Mouse (Mus musculus): ENCODE measurements around the gene Gm4353. TPM values are rescaled to one million over a fixed set of nuclear protein-coding genes. Genes with fewer than 3 reads are reported as not detected.

Gm4353 gene
- polyA plus RNA-seq, 1 experiment: 1.2 TPM

GRCm38 (mm10) chr7:116035504-116035903, 48.9 kb downstream of the Gm4353 start:
- no peaks in the 10 kb centered on the region for H3K4me1 ChIP-seq (ENCODE audit: control insufficient read depth, insufficient read depth, low read length)
- no peak for TF ChIP-seq CTCF (IDR thresholded peaks at IDR 0.05; ENCODE audit: extremely low read depth, insufficient read depth, low read length)
- no peak for TF ChIP-seq POLR2A (IDR thresholded peaks at IDR 0.05; ENCODE audit: extremely low read depth, insufficient read depth, low read length)

DNA sequence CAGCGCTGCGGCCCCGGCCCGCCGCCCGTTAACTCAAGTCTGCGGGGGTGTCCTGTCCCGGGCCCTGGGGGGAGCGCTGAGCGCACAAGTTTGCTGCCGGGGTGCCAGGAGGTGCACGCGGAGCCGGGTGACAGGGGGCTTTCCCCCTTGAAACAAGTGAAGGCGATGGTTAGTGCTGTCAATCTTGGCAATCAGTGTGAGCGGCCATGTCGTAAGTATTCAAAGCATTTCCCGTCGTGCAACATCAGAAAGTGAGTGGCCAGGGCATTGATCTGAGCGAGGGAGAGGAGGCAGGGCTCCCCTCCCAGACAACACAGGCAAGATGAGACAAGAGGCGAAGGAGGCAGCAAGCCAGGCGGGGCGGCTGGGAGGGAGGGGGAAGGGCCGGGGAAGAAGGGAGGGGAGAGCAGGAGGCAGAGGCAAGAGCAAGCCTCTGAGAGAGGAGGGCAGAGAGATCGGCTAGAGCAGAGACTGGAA, 50.1 kb downstream of the Gm4353 start:
- H3K4me3 ChIP-seq (ENCODE audit: insufficient read depth, low read length): peak overlapping the region; percentile 41
- H3K4me1 ChIP-seq (ENCODE audit: control insufficient read depth, insufficient read depth, low read length): no peaks in the 10 kb centered on the region
- H3K27ac ChIP-seq (ENCODE audit: insufficient read depth, low read length): 0 out of 2 replicates have a peak overlapping the region, but pooled peaks have one; percentile 57
- TF ChIP-seq POLR2A (IDR thresholded peaks at IDR 0.05; ENCODE audit: extremely low read depth, insufficient read depth, low read length) (0 out of 2 replicates have a peak, but pooled peaks have one; percentile 7), CTCF (IDR thresholded peaks at IDR 0.05; ENCODE audit: extremely low read depth, insufficient read depth, low read length) (no peak)

More at GRCm38 (mm10) chr7:116035504-116035903, 48.9 kb downstream of the Gm4353 start:
- Histone ChIP-seq H3K4me3 (ENCODE audit: insufficient read depth, low read length) (no peak overlapping the region), H3K27ac (ENCODE audit: insufficient read depth, low read length) (no peak overlapping the region)

DNA sequence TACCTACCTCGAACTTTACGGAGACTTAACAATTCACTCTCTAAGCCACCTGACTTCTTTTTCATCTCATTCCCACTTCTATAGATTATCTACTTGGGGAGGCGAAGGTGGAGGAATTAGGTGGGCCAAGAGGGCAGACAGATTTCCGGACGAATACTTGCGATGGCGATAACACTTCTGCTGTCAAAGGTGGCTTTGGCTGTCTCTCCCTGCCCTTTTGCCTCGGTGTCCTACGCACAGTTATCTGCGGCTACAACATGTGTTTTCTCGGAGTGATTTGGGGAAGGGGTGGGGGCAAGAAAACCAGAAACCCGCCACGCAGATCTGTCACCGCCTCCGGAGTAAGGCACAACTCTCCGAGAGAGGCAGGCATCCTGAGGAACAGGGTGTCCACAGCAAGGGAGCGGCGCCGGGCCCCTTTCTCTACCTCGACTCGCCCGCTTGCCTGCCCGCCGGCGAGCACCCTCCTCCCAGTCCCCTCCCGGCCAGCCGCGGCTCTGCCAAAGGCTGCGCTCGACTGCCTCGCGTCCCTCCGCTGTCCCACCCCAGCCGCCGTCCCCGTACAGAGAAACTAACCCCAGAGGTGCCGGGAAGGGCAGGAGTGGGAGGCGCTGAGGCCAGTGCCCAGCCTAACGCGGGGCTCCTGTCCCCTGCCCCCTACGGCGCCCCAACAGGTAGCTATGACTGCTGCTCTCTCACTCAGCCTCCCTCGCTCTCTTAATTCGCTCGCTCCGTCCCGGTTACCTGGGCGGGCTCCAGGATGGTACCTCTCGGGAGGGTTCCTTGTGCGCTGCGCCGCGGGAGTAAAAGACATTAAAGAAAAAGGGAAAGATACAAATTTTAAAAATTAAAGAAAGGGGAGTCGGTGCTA, 50.8 kb downstream of the Gm4353 start:
- Histone ChIP-seq H3K27ac (ENCODE audit: insufficient read depth, low read length) (peak overlapping the region; percentile 75), H3K4me1 (ENCODE audit: control insufficient read depth, insufficient read depth, low read length) (no peaks in the 10 kb centered on the region), H3K4me3 (ENCODE audit: insufficient read depth, low read length) (peak overlapping the region; percentile 41)
- TF ChIP-seq CTCF (IDR thresholded peaks at IDR 0.05; ENCODE audit: extremely low read depth, insufficient read depth, low read length) (no peak), POLR2A (IDR thresholded peaks at IDR 0.05; ENCODE audit: extremely low read depth, insufficient read depth, low read length) (no peak)

Other genes with a start within 250 kb of the Gm4353 start
- 9.4 and 9.8 TPM in 2 replicates for gene Sox6, start 45.8 kb downstream of the Gm4353 start, polyA plus RNA-seq (2012; rRNA removed)
- 122 and 126 TPM in 2 replicates for gene 1110004F10Rik, start 45.2 kb downstream of the Gm4353 start, polyA plus RNA-seq (2012; rRNA removed)
- gene Plekha7, start 223.7 kb upstream of the Gm4353 start, polyA plus RNA-seq (2012; rRNA removed): 25.5 and 31.7 TPM in 2 replicates
- gene Rps13, start 249.6 kb upstream of the Gm4353 start, polyA plus RNA-seq (2012; rRNA removed): 462 and 464 TPM in 2 replicates

Measured in cortical plate, adult 2 months (tissue).